ENCODE assay signal across 15 mouse cellular contexts in genomic region chr8:123791101-123791844, GRCm38 (mm10). TPM values are rescaled to one million over a fixed set of nuclear protein-coding genes. Genes with fewer than 3 reads are reported as not detected.
DNase-seq lines count a peak whose midpoint lies in the region; ATAC-seq and TF ChIP-seq lines count a peak whose summit lies in the region.
"Had no signal": no experiment of that assay in that cellular context is flagged by ENCODE, and none has a peak within 500 bp of the region (broad histone marks: within the 10 kb centered on the region; RNA-seq: fewer than 3 reads in every experiment).

No protein-coding gene starts in this region.

- no peaks in the 10 kb centered on the region for H3K9me3 ChIP-seq in neural tube, embryonic 15.5 days (replicated peaks)
- H3K9me3 ChIP-seq in forebrain, embryonic 13.5 days (replicated peaks): no peaks in the 10 kb centered on the region
- H3K9me3 ChIP-seq: limb, embryonic 12.5 days had no signal

- no peak overlapping the region for H3K4me2 ChIP-seq in neural tube, embryonic 15.5 days
- H3K4me2 ChIP-seq in forebrain, embryonic 13.5 days: peak overlapping the region; percentile 17; the same call in 1 of the 2 replicates
- H3K4me2 ChIP-seq: limb, embryonic 12.5 days; lung, embryonic 14.5 days had no signal

- intact Hi-C loops in left cerebral cortex, adult 2 months (cut with DNase I): loop anchor here (2.0 kb wide), 1 partner anchor 134 kb away; no protein-coding TSS in a partner anchor

- peaks cover 24% of the 10 kb centered on the region for H3K4me1 ChIP-seq in neural tube, embryonic 15.5 days
- H3K4me1 ChIP-seq in forebrain, embryonic 13.5 days: peaks cover 19% of the 10 kb centered on the region
- H3K4me1 ChIP-seq: limb, embryonic 12.5 days had no signal

- no peak overlapping the region for H3K4me3 ChIP-seq in neural tube, embryonic 15.5 days (replicated peaks)
- H3K4me3 ChIP-seq in forebrain, embryonic 13.5 days: no peak overlapping the region
- H3K4me3 ChIP-seq in left cerebral cortex, adult 2 months: no peak overlapping the region
- H3K4me3 ChIP-seq: limb, embryonic 12.5 days had no signal

- no peak overlapping the region for H3K27ac ChIP-seq in neural tube, embryonic 15.5 days (replicated peaks)
- peak overlapping the region; percentile 87 for H3K27ac ChIP-seq in forebrain, embryonic 13.5 days
- H3K27ac ChIP-seq in left cerebral cortex, adult 2 months: no peak overlapping the region
- H3K27ac ChIP-seq: limb, embryonic 12.5 days had no signal

- H3K9ac ChIP-seq in neural tube, embryonic 15.5 days (replicated peaks): no peak overlapping the region
- peak overlapping the region; percentile 8; the same call in 1 of the 2 replicates for H3K9ac ChIP-seq in forebrain, embryonic 13.5 days
- H3K9ac ChIP-seq: limb, embryonic 12.5 days; lung, embryonic 14.5 days had no signal

- H3K36me3 ChIP-seq in neural tube, embryonic 15.5 days: no peaks in the 10 kb centered on the region
- no peaks in the 10 kb centered on the region for H3K36me3 ChIP-seq in forebrain, embryonic 13.5 days (ENCODE audit: poor library complexity, severe bottlenecking)
- H3K36me3 ChIP-seq: limb, embryonic 12.5 days had no signal

- ATAC-seq in neural tube, embryonic 15.5 days (ENCODE audit: low FRiP score): no peak
- ATAC-seq in forebrain, embryonic 13.5 days: peak; percentile 71; the same call in 1 of the 2 replicates

- peak; percentile 43 for DNase-seq in neural tube, embryonic 10.5 days (ENCODE audit: extremely low spot score, low spot score)
- DNase-seq in kidney, postnatal 4 days: peak; percentile 30 to 46
- DNase-seq in left cerebral cortex, adult 2 months (ENCODE audit: extremely low spot score in 1 of 2, low spot score in 2 of 2): no peak
- DNase-seq in cerebellum, adult 11-12 months: no peak
- no peak for DNase-seq in frontal cortex, postnatal 25 days (ENCODE audit: low spot score in 2 of 2)
- DNase-seq: adrenal gland, postnatal 36 days; cerebellum, adult 9-11 months; gastrocnemius, postnatal 36 days; heart, postnatal 14 days; lung, embryonic 14.5 days; thymus, postnatal 36 days had no signal

- WGBS in neural tube, embryonic 15.5 days: 31% methylated on average over 16 of the region's 16 CpGs
- 13% methylated on average over 16 of the region's 16 CpGs for WGBS in forebrain, embryonic 13.5 days

- H3K27me3 ChIP-seq in neural tube, embryonic 15.5 days (replicated peaks): peaks cover 4% of the 10 kb centered on the region; the same call in 1 of the 2 replicates
- no peaks in the 10 kb centered on the region for H3K27me3 ChIP-seq in forebrain, embryonic 13.5 days
- H3K27me3 ChIP-seq: CH12.LX had no signal

- no peak for TF ChIP-seq CTCF in left cerebral cortex, adult 2 months (IDR thresholded peaks at IDR 0.05)

RNA-seq across cellular contexts. Expression of gene Rab4a, which starts 14.5 kb away (rescaled TPM):
- polyA plus RNA-seq in neural tube, embryonic 15.5 days (2015; fragmentation: Nextera tagmentation; extraction: Ambion mirVana): 78.2 and 87.0 TPM in 2 replicates
- 70.9 and 72.2 TPM in 2 replicates for polyA plus RNA-seq in forebrain, embryonic 13.5 days (2015; fragmentation: Nextera tagmentation; extraction: Ambion mirVana)
- 10 to 100 TPM; 39.8 to 48.9 TPM for total RNA-seq in left cerebral cortex, adult 2 months (2021)
- total RNA-seq: CH12.LX had no signal

Comparison
In these comparisons a context has a peak if more than half of its experiments do, and no peak if none do; other contexts are left out.
1. DNase-seq: peak in neural tube, embryonic 10.5 days (single experiment) and kidney, postnatal 4 days (2 of 2); none in left cerebral cortex, adult 2 months (0 of 2), cerebellum, adult 11-12 months (single experiment) and frontal cortex, postnatal 25 days (0 of 2).